Mouse (Mus musculus): ENCODE data around the gene Rab5b. TPM values are rescaled to one million over a fixed set of nuclear protein-coding genes. Genes with fewer than 3 reads are reported as not detected.

The Rab5b gene
- polyA plus RNA-seq, 1 experiment: 108 TPM

- peak overlapping the region; percentile 50 for H3K4me3 ChIP-seq (ENCODE audit: insufficient read depth, low read depth, low read length)
- peak overlapping the region; percentile 72 for H3K27ac ChIP-seq (replicated peaks; ENCODE audit: low read depth, low read length)
- H3K4me1 ChIP-seq (ENCODE audit: control insufficient read depth, insufficient read depth, insufficient read length, low read length): peaks cover 6% of the 10 kb centered on the region; the same call in 1 of the 2 replicates
Observed at GRCm38 (mm10) chr10:128705317-128705693, 9.2 kb upstream of the Rab5b start.

GRCm38 (mm10) chr10:128704491-128705316 lies 8.6 kb upstream of the Rab5b start, which contains the start of gene Cdk2:
Cdk2 (minus strand) TSS chr10:128705031.
- H3K27ac ChIP-seq (replicated peaks; ENCODE audit: low read depth, low read length): peak within 1 kb of the TSS; percentile 80
- peaks cover 6% of the 10 kb centered on the region; the same call in 1 of the 2 replicates for H3K4me1 ChIP-seq (ENCODE audit: control insufficient read depth, insufficient read depth, insufficient read length, low read length)
- H3K4me3 ChIP-seq (ENCODE audit: insufficient read depth, low read depth, low read length): peak within 1 kb of the TSS; percentile 98

- H3K27ac ChIP-seq (replicated peaks; ENCODE audit: low read depth, low read length): peak within 1 kb of the TSS; percentile 80
- H3K4me1 ChIP-seq (ENCODE audit: control insufficient read depth, insufficient read depth, insufficient read length, low read length): peaks cover 6% of the 10 kb centered on the region; the same call in 1 of the 2 replicates
- peak within 1 kb of the TSS; percentile 98 for H3K4me3 ChIP-seq (ENCODE audit: insufficient read depth, low read depth, low read length)
Observed at GRCm38 (mm10) chr10:128703895-128704294, 7.8 kb upstream of the Rab5b start, which contains the start of gene Pmel. Pmel (plus strand) TSS chr10:128704195.

GRCm38 (mm10) chr10:128702328-128703007 lies 6.4 kb upstream of the Rab5b start:
- Histone ChIP-seq H3K27ac (replicated peaks; ENCODE audit: low read depth, low read length) (no peak overlapping the region), H3K4me1 (ENCODE audit: control insufficient read depth, insufficient read depth, insufficient read length, low read length) (peaks cover 6% of the 10 kb centered on the region; the same call in 1 of the 2 replicates), H3K4me3 (ENCODE audit: insufficient read depth, low read depth, low read length) (no peak overlapping the region)

GRCm38 (mm10) chr10:128700712-128701111 lies 4.6 kb upstream of the Rab5b start:
- no peak overlapping the region for H3K27ac ChIP-seq (replicated peaks; ENCODE audit: low read depth, low read length)
- H3K4me3 ChIP-seq (ENCODE audit: insufficient read depth, low read depth, low read length): no peak overlapping the region
- peaks cover 6% of the 10 kb centered on the region; the same call in 1 of the 2 replicates for H3K4me1 ChIP-seq (ENCODE audit: control insufficient read depth, insufficient read depth, insufficient read length, low read length)

GRCm38 (mm10) chr10:128699611-128700010 lies 3.5 kb upstream of the Rab5b start:
- H3K4me3 ChIP-seq (ENCODE audit: insufficient read depth, low read depth, low read length): no peak overlapping the region
- peaks cover 3% of the 10 kb centered on the region; the same call in 1 of the 2 replicates for H3K4me1 ChIP-seq (ENCODE audit: control insufficient read depth, insufficient read depth, insufficient read length, low read length)
- no peak overlapping the region for H3K27ac ChIP-seq (replicated peaks; ENCODE audit: low read depth, low read length)

- no peak overlapping the region for H3K4me3 ChIP-seq (ENCODE audit: insufficient read depth, low read depth, low read length)
- H3K4me1 ChIP-seq (ENCODE audit: control insufficient read depth, insufficient read depth, insufficient read length, low read length): peaks cover 3% of the 10 kb centered on the region; the same call in 1 of the 2 replicates
- H3K27ac ChIP-seq (replicated peaks; ENCODE audit: low read depth, low read length): no peak overlapping the region
Observed at GRCm38 (mm10) chr10:128699006-128699405, 2.9 kb upstream of the Rab5b start.

GRCm38 (mm10) chr10:128697072-128697725 lies 1.1 kb upstream of the Rab5b start:
- Histone ChIP-seq H3K4me3 (ENCODE audit: insufficient read depth, low read depth, low read length) (no peak overlapping the region; the same call in 1 of the 2 replicates), H3K27ac (replicated peaks; ENCODE audit: low read depth, low read length) (no peak overlapping the region)

GRCm38 (mm10) chr10:128695411-128695991 lies 563 bp downstream of the Rab5b start:
- Histone ChIP-seq H3K4me3 (ENCODE audit: insufficient read depth, low read depth, low read length) (peak overlapping the region; percentile 75), H3K27ac (replicated peaks; ENCODE audit: low read depth, low read length) (peak overlapping the region; percentile 43)

More at GRCm38 (mm10) chr10:128697072-128697725, 1.1 kb upstream of the Rab5b start:
- H3K4me1 ChIP-seq (ENCODE audit: control insufficient read depth, insufficient read depth, insufficient read length, low read length): no peaks in the 10 kb centered on the region

GRCm38 (mm10) chr10:128674469-128675008 lies 21.5 kb downstream of the Rab5b start:
- H3K4me1 ChIP-seq (ENCODE audit: control insufficient read depth, insufficient read depth, insufficient read length, low read length): no peaks in the 10 kb centered on the region
- peak overlapping the region; percentile 66 for H3K27ac ChIP-seq (replicated peaks; ENCODE audit: low read depth, low read length)
- H3K4me3 ChIP-seq (ENCODE audit: insufficient read depth, low read depth, low read length): peak overlapping the region; percentile 75

More at GRCm38 (mm10) chr10:128695411-128695991, 563 bp downstream of the Rab5b start:
- no peaks in the 10 kb centered on the region for H3K4me1 ChIP-seq (ENCODE audit: control insufficient read depth, insufficient read depth, insufficient read length, low read length)

GRCm38 (mm10) chr10:128673763-128674468 lies 22.1 kb downstream of the Rab5b start, which contains the start of gene Suox:
Suox (minus strand) TSS chr10:128674073.
- Histone ChIP-seq H3K27ac (replicated peaks; ENCODE audit: low read depth, low read length) (peak within 1 kb of the TSS; percentile 66), H3K4me3 (ENCODE audit: insufficient read depth, low read depth, low read length) (peak within 1 kb of the TSS; percentile 75), H3K4me1 (ENCODE audit: control insufficient read depth, insufficient read depth, insufficient read length, low read length) (no peaks in the 10 kb centered on the region)

- H3K27ac ChIP-seq (replicated peaks; ENCODE audit: low read depth, low read length): no peak overlapping the region
- no peak overlapping the region for H3K4me3 ChIP-seq (ENCODE audit: insufficient read depth, low read depth, low read length)
- H3K4me1 ChIP-seq (ENCODE audit: control insufficient read depth, insufficient read depth, insufficient read length, low read length): no peaks in the 10 kb centered on the region
Observed at GRCm38 (mm10) chr10:128671148-128671547, 24.9 kb downstream of the Rab5b start.

GRCm38 (mm10) chr10:128668790-128669672 lies 27.0 kb downstream of the Rab5b start:
- peak overlapping the region; percentile 48 for H3K4me3 ChIP-seq (ENCODE audit: insufficient read depth, low read depth, low read length)
- H3K4me1 ChIP-seq (ENCODE audit: control insufficient read depth, insufficient read depth, insufficient read length, low read length): no peaks in the 10 kb centered on the region
- H3K27ac ChIP-seq (replicated peaks; ENCODE audit: low read depth, low read length): no peak overlapping the region
